Mouse (Mus musculus): ENCODE results near the gene Hexdc. TPM values are rescaled to one million over a fixed set of nuclear protein-coding genes. Genes with fewer than 3 reads are reported as not detected.

Gene Hexdc
- polyA plus RNA-seq, 1 experiment from 2014 or later: 23.2 TPM

- H3K36me3 ChIP-seq (replicated peaks; ENCODE audit: control insufficient read depth, insufficient read depth): peaks cover 43% of the 10 kb centered on the region
- no peak overlapping the region for H3K4me3 ChIP-seq (replicated peaks; ENCODE audit: low read length)
- H3K9ac ChIP-seq: no peak overlapping the region
- no peaks in the 10 kb centered on the region for H3K27me3 ChIP-seq (ENCODE audit: control insufficient read depth, insufficient read depth, low read length)
- 76% methylated on average over 3 of the region's 3 CpGs for WGBS
- no peak for ATAC-seq (ENCODE audit: low FRiP score)
- DNase-seq (ENCODE audit: low spot score): no peak
- H3K4me1 ChIP-seq (replicated peaks; ENCODE audit: control insufficient read depth, insufficient read depth, low read length): no peaks in the 10 kb centered on the region
- H3K27ac ChIP-seq: no peak overlapping the region
- H3K9me3 ChIP-seq (ENCODE audit: control insufficient read depth, low read length): no peaks in the 10 kb centered on the region
- no peak overlapping the region for H3K4me2 ChIP-seq (replicated peaks)
Observed at GRCm38 (mm10) chr11:121189681-121190080, 14.6 kb upstream of the Hexdc start.

GRCm38 (mm10) chr11:121192742-121193141 lies 11.5 kb upstream of the Hexdc start:
- DNase-seq (ENCODE audit: low spot score): no peak

GRCm38 (mm10) chr11:121193415-121193814 lies 10.8 kb upstream of the Hexdc start:
- WGBS: 84% methylated on average over 3 of the region's 3 CpGs
- ATAC-seq (ENCODE audit: low FRiP score) (no peak), DNase-seq (ENCODE audit: low spot score) (no peak)

More at GRCm38 (mm10) chr11:121192742-121193141, 11.5 kb upstream of the Hexdc start:
- 76% methylated on average over 2 of the region's 2 CpGs for WGBS
- no peak overlapping the region for H3K9ac ChIP-seq
- peaks cover 45% of the 10 kb centered on the region for H3K36me3 ChIP-seq (replicated peaks; ENCODE audit: control insufficient read depth, insufficient read depth)
- H3K4me1 ChIP-seq (replicated peaks; ENCODE audit: control insufficient read depth, insufficient read depth, low read length): no peaks in the 10 kb centered on the region
- H3K4me3 ChIP-seq (replicated peaks; ENCODE audit: low read length): no peak overlapping the region
- H3K9me3 ChIP-seq (ENCODE audit: control insufficient read depth, low read length): no peaks in the 10 kb centered on the region
- no peak overlapping the region for H3K27ac ChIP-seq
- no peak overlapping the region for H3K4me2 ChIP-seq (replicated peaks)
- no peaks in the 10 kb centered on the region for H3K27me3 ChIP-seq (ENCODE audit: control insufficient read depth, insufficient read depth, low read length)
- ATAC-seq (ENCODE audit: low FRiP score): no peak

GRCm38 (mm10) chr11:121198622-121199021 lies 5.6 kb upstream of the Hexdc start:
- Histone ChIP-seq H3K9ac (no peak overlapping the region), H3K4me3 (replicated peaks; ENCODE audit: low read length) (no peak overlapping the region), H3K36me3 (replicated peaks; ENCODE audit: control insufficient read depth, insufficient read depth) (peaks cover 13% of the 10 kb centered on the region), H3K4me2 (replicated peaks) (no peak overlapping the region), H3K27me3 (ENCODE audit: control insufficient read depth, insufficient read depth, low read length) (no peaks in the 10 kb centered on the region), H3K4me1 (replicated peaks; ENCODE audit: control insufficient read depth, insufficient read depth, low read length) (peaks cover 3% of the 10 kb centered on the region; the same call in 1 of the 2 replicates), H3K9me3 (ENCODE audit: control insufficient read depth, low read length) (no peaks in the 10 kb centered on the region), H3K27ac (no peak overlapping the region)
- ATAC-seq (ENCODE audit: low FRiP score) (no peak), DNase-seq (ENCODE audit: low spot score) (no peak)
- WGBS: 75% methylated on average over 2 of the region's 2 CpGs

More at GRCm38 (mm10) chr11:121193415-121193814, 10.8 kb upstream of the Hexdc start:
- Histone ChIP-seq H3K36me3 (replicated peaks; ENCODE audit: control insufficient read depth, insufficient read depth) (peaks cover 45% of the 10 kb centered on the region), H3K9me3 (ENCODE audit: control insufficient read depth, low read length) (no peaks in the 10 kb centered on the region), H3K9ac (no peak overlapping the region), H3K27me3 (ENCODE audit: control insufficient read depth, insufficient read depth, low read length) (no peaks in the 10 kb centered on the region), H3K27ac (no peak overlapping the region), H3K4me2 (replicated peaks) (no peak overlapping the region), H3K4me3 (replicated peaks; ENCODE audit: low read length) (no peak overlapping the region), H3K4me1 (replicated peaks; ENCODE audit: control insufficient read depth, insufficient read depth, low read length) (no peaks in the 10 kb centered on the region)

- no peak for ATAC-seq (ENCODE audit: low FRiP score)
Observed at GRCm38 (mm10) chr11:121199851-121200250, 4.4 kb upstream of the Hexdc start.

GRCm38 (mm10) chr11:121200781-121201180 lies 3.5 kb upstream of the Hexdc start:
- ATAC-seq (ENCODE audit: low FRiP score) (no peak), DNase-seq (ENCODE audit: low spot score) (no peak)
- no peak overlapping the region for H3K9ac ChIP-seq
- no peak overlapping the region for H3K4me2 ChIP-seq (replicated peaks)
- peaks cover 12% of the 10 kb centered on the region; the same call in 1 of the 2 replicates for H3K4me1 ChIP-seq (replicated peaks; ENCODE audit: control insufficient read depth, insufficient read depth, low read length)
- no peak overlapping the region for H3K27ac ChIP-seq
- WGBS: 96% methylated on average over 6 of the region's 6 CpGs
- H3K27me3 ChIP-seq (ENCODE audit: control insufficient read depth, insufficient read depth, low read length): no peaks in the 10 kb centered on the region
- H3K36me3 ChIP-seq (replicated peaks; ENCODE audit: control insufficient read depth, insufficient read depth): no peaks in the 10 kb centered on the region; the same call in none of the 2 replicates
- H3K9me3 ChIP-seq (ENCODE audit: control insufficient read depth, low read length): no peaks in the 10 kb centered on the region
- H3K4me3 ChIP-seq (replicated peaks; ENCODE audit: low read length): no peak overlapping the region

More at GRCm38 (mm10) chr11:121199851-121200250, 4.4 kb upstream of the Hexdc start:
- Histone ChIP-seq H3K4me3 (replicated peaks; ENCODE audit: low read length) (no peak overlapping the region), H3K4me1 (replicated peaks; ENCODE audit: control insufficient read depth, insufficient read depth, low read length) (peaks cover 7% of the 10 kb centered on the region; the same call in 1 of the 2 replicates), H3K9me3 (ENCODE audit: control insufficient read depth, low read length) (no peaks in the 10 kb centered on the region), H3K27ac (no peak overlapping the region), H3K9ac (no peak overlapping the region), H3K27me3 (ENCODE audit: control insufficient read depth, insufficient read depth, low read length) (no peaks in the 10 kb centered on the region), H3K4me2 (replicated peaks) (no peak overlapping the region), H3K36me3 (replicated peaks; ENCODE audit: control insufficient read depth, insufficient read depth) (peaks cover 7% of the 10 kb centered on the region)
- WGBS: 81% methylated on average over 4 of the region's 4 CpGs
- no peak for DNase-seq (ENCODE audit: low spot score)

- H3K4me3 ChIP-seq (replicated peaks; ENCODE audit: low read length): no peak overlapping the region
Observed at GRCm38 (mm10) chr11:121201436-121202198, 2.6 kb upstream of the Hexdc start.

GRCm38 (mm10) chr11:121203859-121204160 lies 423 bp upstream of the Hexdc start:
- Histone ChIP-seq H3K4me3 (replicated peaks; ENCODE audit: low read length) (peak overlapping the region; percentile 64), H3K36me3 (replicated peaks; ENCODE audit: control insufficient read depth, insufficient read depth) (peaks cover 10% of the 10 kb centered on the region), H3K27me3 (ENCODE audit: control insufficient read depth, insufficient read depth, low read length) (no peaks in the 10 kb centered on the region), H3K9me3 (ENCODE audit: control insufficient read depth, low read length) (no peaks in the 10 kb centered on the region), H3K27ac (peak overlapping the region; percentile 85), H3K9ac (peak overlapping the region; percentile 77), H3K4me2 (replicated peaks) (peak overlapping the region; percentile 59), H3K4me1 (replicated peaks; ENCODE audit: control insufficient read depth, insufficient read depth, low read length) (peaks cover 12% of the 10 kb centered on the region; the same call in 1 of the 2 replicates)
- no peak for DNase-seq (ENCODE audit: low spot score)
- 0% methylated on average over 5 of the region's 5 CpGs for WGBS
- ATAC-seq (ENCODE audit: low FRiP score): no peak

More at GRCm38 (mm10) chr11:121201436-121202198, 2.6 kb upstream of the Hexdc start:
- Histone ChIP-seq H3K27ac (no peak overlapping the region), H3K9ac (no peak overlapping the region), H3K4me1 (replicated peaks; ENCODE audit: control insufficient read depth, insufficient read depth, low read length) (peaks cover 12% of the 10 kb centered on the region; the same call in 1 of the 2 replicates), H3K27me3 (ENCODE audit: control insufficient read depth, insufficient read depth, low read length) (no peaks in the 10 kb centered on the region), H3K4me2 (replicated peaks) (no peak overlapping the region), H3K9me3 (ENCODE audit: control insufficient read depth, low read length) (no peaks in the 10 kb centered on the region), H3K36me3 (replicated peaks; ENCODE audit: control insufficient read depth, insufficient read depth) (no peaks in the 10 kb centered on the region; the same call in 1 of the 2 replicates)
- no peak for ATAC-seq (ENCODE audit: low FRiP score)
- peak; percentile 42 for DNase-seq (ENCODE audit: low spot score)
- 56% methylated on average over 11 of the region's 11 CpGs for WGBS

GRCm38 (mm10) chr11:121216831-121217230 lies 12.6 kb downstream of the Hexdc start:
- no peak overlapping the region for H3K9ac ChIP-seq
- H3K4me2 ChIP-seq (replicated peaks): no peak overlapping the region
- ATAC-seq (ENCODE audit: low FRiP score) (no peak), DNase-seq (ENCODE audit: low spot score) (no peak)
- H3K9me3 ChIP-seq (ENCODE audit: control insufficient read depth, low read length): no peaks in the 10 kb centered on the region
- H3K4me1 ChIP-seq (replicated peaks; ENCODE audit: control insufficient read depth, insufficient read depth, low read length): no peaks in the 10 kb centered on the region
- WGBS: 95% methylated on average over 3 of the region's 3 CpGs
- no peak overlapping the region for H3K4me3 ChIP-seq (replicated peaks; ENCODE audit: low read length)
- peaks cover 66% of the 10 kb centered on the region for H3K36me3 ChIP-seq (replicated peaks; ENCODE audit: control insufficient read depth, insufficient read depth)
- no peak overlapping the region for H3K27ac ChIP-seq
- no peaks in the 10 kb centered on the region for H3K27me3 ChIP-seq (ENCODE audit: control insufficient read depth, insufficient read depth, low read length)
